Mouse (Mus musculus) liver, embryonic 12.5 days (tissue): ENCODE results near the gene Prr19. TPM values are rescaled to one million over a fixed set of nuclear protein-coding genes. Genes with fewer than 3 reads are reported as not detected.
A peak's percentile ranks its signal among the peaks of the same experiment; 100 is the strongest.

Source experiments
- ATAC-seq: fragments of 200-750 bp; cut with Nextera tagmentation; 2 replicates; pipeline ENCODE4 v1.8.0; 2017; ENCODE audit warnings: moderate number of reproducible peaks, mild to moderate bottlenecking, moderate library complexity
- H3K27ac ChIP-seq: fragments of 300-500 bp; sonication (generic); 2 replicates; pipeline ENCODE4 v1.5.1; 2016; ENCODE audit warnings: mild to moderate bottlenecking
- H3K27me3 ChIP-seq: fragments of 300-500 bp; sonication (generic); replicated peaks from 2 replicates; pipeline ENCODE4 v1.6.1; 2016; ENCODE audit warnings: mild to moderate bottlenecking, moderate library complexity
- H3K36me3 ChIP-seq: fragments of 300-500 bp; sonication (generic); 2 replicates; pipeline ENCODE4 v1.6.1; 2016; ENCODE audit warnings: mild to moderate bottlenecking, moderate library complexity
- H3K4me1 ChIP-seq: fragments of 300-500 bp; sonication (generic); 2 replicates; pipeline ENCODE4 v1.6.1; 2016
- H3K4me2 ChIP-seq: fragments of 300-500 bp; sonication (generic); 2 replicates; pipeline ENCODE4 v1.6.1; 2016; ENCODE audit warnings: mild to moderate bottlenecking, moderate library complexity
- H3K4me3 ChIP-seq: fragments of 300-500 bp; sonication (generic); 2 replicates; pipeline ENCODE4 v1.5.1; 2016; ENCODE audit warnings: mild to moderate bottlenecking, moderate library complexity
- H3K9ac ChIP-seq: fragments of 300-500 bp; sonication (generic); 2 replicates; pipeline ENCODE4 v1.6.1; 2016; ENCODE audit warnings: mild to moderate bottlenecking, moderate library complexity
- H3K9me3 ChIP-seq: fragments of 300-500 bp; sonication (generic); replicated peaks from 2 replicates; pipeline ENCODE4 v1.6.1; 2016; ENCODE audit warnings: mild to moderate bottlenecking, moderate library complexity
- WGBS: fragments of 180-500 bp; shearing (Covaris S2); methylation state at CpG from one replicate; pipeline ENCODE4 v1.1.7; 2016; ENCODE audit not compliant: insufficient replicate concordance; 5-methylcytosine and 5-hydroxymethylcytosine counted together
- polyA plus RNA-seq: library from polyadenylated mRNA; unstranded; fragments of >200 nt; fragmentation: Nextera tagmentation; extraction: Ambion mirVana; gene quantifications from 2 replicates; pipeline ENCODE4 v1.2.1, GENCODE M21; 2016

Prr19 gene
- polyA plus RNA-seq, 1 experiment from 2014 or later = 0.10 TPM

- Histone ChIP-seq H3K9ac (peak overlapping the region; percentile 87), H3K4me1 (peaks cover 86% of the 10 kb centered on the region), H3K27me3 (no peaks in the 10 kb centered on the region), H3K27ac (peak overlapping the region; percentile 97), H3K4me2 (peak overlapping the region; percentile 99), H3K4me3 (peak overlapping the region; percentile 67), H3K36me3 (peaks cover 8% of the 10 kb centered on the region), H3K9me3 (no peaks in the 10 kb centered on the region)
- no peak for ATAC-seq
- 12% methylated on average over 4 of the region's 4 CpGs for WGBS
Measured at GRCm38 (mm10) chr7:25277998-25278340, 23.2 kb upstream of the Prr19 start.

GRCm38 (mm10) chr7:25278341-25279075 is 22.7 kb upstream of the Prr19 start:
- WGBS = under 1% methylated on average over 57 of the region's 60 CpGs
- Histone ChIP-seq H3K27ac (peak overlapping the region; percentile 97), H3K36me3 (0 out of 2 replicates have a peak, but pooled peaks cover 3% of the 10 kb centered on the region), H3K4me1 (peaks cover 86% of the 10 kb centered on the region), H3K9ac (peak overlapping the region; percentile 87), H3K9me3 (no peaks in the 10 kb centered on the region), H3K4me2 (peak overlapping the region; percentile 99), H3K4me3 (peak overlapping the region; percentile 67), H3K27me3 (no peaks in the 10 kb centered on the region)
- peak; percentile 69 for ATAC-seq

- Histone ChIP-seq H3K36me3 (0 out of 2 replicates have a peak, but pooled peaks cover 3% of the 10 kb centered on the region), H3K4me1 (peaks cover 86% of the 10 kb centered on the region), H3K9ac (peak overlapping the region; percentile 87), H3K27me3 (no peaks in the 10 kb centered on the region), H3K4me2 (peak overlapping the region; percentile 99), H3K4me3 (peak overlapping the region; percentile 67), H3K27ac (peak overlapping the region; percentile 97), H3K9me3 (no peaks in the 10 kb centered on the region)
- ATAC-seq = peak; percentile 56
- WGBS = under 1% methylated on average over 48 of the region's 49 CpGs
Measured at GRCm38 (mm10) chr7:25279076-25279860, 21.9 kb upstream of the Prr19 start.

- Histone ChIP-seq H3K27me3 (no peaks in the 10 kb centered on the region), H3K4me2 (peak overlapping the region; percentile 99), H3K4me1 (peaks cover 86% of the 10 kb centered on the region), H3K27ac (peak overlapping the region; percentile 97), H3K4me3 (peak overlapping the region; percentile 67), H3K9me3 (no peaks in the 10 kb centered on the region), H3K36me3 (peaks cover 8% of the 10 kb centered on the region), H3K9ac (peak overlapping the region; percentile 87)
- no peak for ATAC-seq
- WGBS = 3% methylated on average over 6 of the region's 6 CpGs
Measured at GRCm38 (mm10) chr7:25279861-25280791, 21.1 kb upstream of the Prr19 start.

GRCm38 (mm10) chr7:25281166-25281733 is 20.0 kb upstream of the Prr19 start:
- Histone ChIP-seq H3K27me3 (no peaks in the 10 kb centered on the region), H3K4me2 (peak overlapping the region; percentile 99), H3K36me3 (peaks cover 16% of the 10 kb centered on the region), H3K9me3 (no peaks in the 10 kb centered on the region), H3K9ac (peak overlapping the region; percentile 87), H3K27ac (peak overlapping the region; percentile 97), H3K4me1 (peaks cover 83% of the 10 kb centered on the region), H3K4me3 (peak overlapping the region; percentile 83)
- WGBS = 26% methylated on average over 12 of the region's 12 CpGs
- ATAC-seq = peak; percentile 60

GRCm38 (mm10) chr7:25281734-25282601 is 19.2 kb upstream of the Prr19 start:
- Histone ChIP-seq H3K27me3 (no peaks in the 10 kb centered on the region), H3K9me3 (no peaks in the 10 kb centered on the region), H3K9ac (peak overlapping the region; percentile 92), H3K27ac (peak overlapping the region; percentile 97), H3K4me3 (peak overlapping the region; percentile 83), H3K36me3 (peaks cover 24% of the 10 kb centered on the region), H3K4me1 (peaks cover 76% of the 10 kb centered on the region), H3K4me2 (peak overlapping the region; percentile 99)
- peak; percentile 86 for ATAC-seq
- under 1% methylated on average over 72 of the region's 108 CpGs for WGBS

- Histone ChIP-seq H3K9ac (peak overlapping the region; percentile 92), H3K27ac (peak overlapping the region; percentile 97), H3K4me3 (peak overlapping the region; percentile 83), H3K36me3 (peaks cover 32% of the 10 kb centered on the region), H3K9me3 (no peaks in the 10 kb centered on the region), H3K27me3 (no peaks in the 10 kb centered on the region), H3K4me2 (peak overlapping the region; percentile 99), H3K4me1 (peaks cover 68% of the 10 kb centered on the region)
- ATAC-seq = no peak
- under 1% methylated on average over 36 of the region's 36 CpGs for WGBS
Measured at GRCm38 (mm10) chr7:25282731-25283211, 18.4 kb upstream of the Prr19 start.

GRCm38 (mm10) chr7:25283637-25284036 is 17.6 kb upstream of the Prr19 start:
- 6% methylated on average over 5 of the region's 5 CpGs for WGBS
- peak overlapping the region; percentile 97 for H3K27ac ChIP-seq
- no peaks in the 10 kb centered on the region for H3K9me3 ChIP-seq
- peak overlapping the region; percentile 92 for H3K9ac ChIP-seq
- H3K4me2 ChIP-seq = peak overlapping the region; percentile 99
- H3K4me3 ChIP-seq = peak overlapping the region; percentile 83
- H3K27me3 ChIP-seq = no peaks in the 10 kb centered on the region
- no peak for ATAC-seq
- peaks cover 40% of the 10 kb centered on the region for H3K36me3 ChIP-seq
- H3K4me1 ChIP-seq = peaks cover 61% of the 10 kb centered on the region

- Histone ChIP-seq H3K4me2 (peak overlapping the region; percentile 99), H3K27ac (peak overlapping the region; percentile 97), H3K9me3 (0 out of 2 replicates have a peak, but pooled peaks cover under 1% of the 10 kb centered on the region), H3K9ac (peak overlapping the region; percentile 92), H3K27me3 (no peaks in the 10 kb centered on the region), H3K4me3 (peak overlapping the region; percentile 83; the same call in 1 of the 2 replicates), H3K4me1 (peaks cover 58% of the 10 kb centered on the region), H3K36me3 (peaks cover 46% of the 10 kb centered on the region)
- ATAC-seq = no peak
- 62% methylated on average over 2 of the region's 2 CpGs for WGBS
Measured at GRCm38 (mm10) chr7:25284171-25284570, 17.0 kb upstream of the Prr19 start.

- Histone ChIP-seq H3K9ac (no peak overlapping the region), H3K27ac (no peak overlapping the region)
Measured at GRCm38 (mm10) chr7:25284766-25285165, 16.4 kb upstream of the Prr19 start.

More at GRCm38 (mm10) chr7:25284766-25285165, 16.4 kb upstream of the Prr19 start:
- Histone ChIP-seq H3K36me3 (peaks cover 52% of the 10 kb centered on the region), H3K4me1 (peaks cover 52% of the 10 kb centered on the region), H3K9me3 (0 out of 2 replicates have a peak, but pooled peaks cover 4% of the 10 kb centered on the region), H3K27me3 (no peaks in the 10 kb centered on the region), H3K4me3 (no peak overlapping the region), H3K4me2 (no peak overlapping the region)
- ATAC-seq = no peak
- 80% methylated on average over 5 of the region's 5 CpGs for WGBS
